Mouse (Mus musculus) left cerebral cortex, postnatal 4 days (tissue): Measurements from ENCODE around the gene Pir. TPM values are rescaled to one million over a fixed set of nuclear protein-coding genes. Genes with fewer than 3 reads are reported as not detected.

Source experiments
- DNase-seq: peaks from one replicate; pipeline ENCODE4 v3.0.0-alpha.2; 2022
- intact Hi-C: fragments of 180-260 bp; cut with DNase I; formaldehyde crosslinking; loops from one replicate; pipeline ENCODE4 v1.15.1; 2025
- total RNA-seq, 2 experiments: library from RNA; stranded (reverse); gene quantifications; 2 replicates each; pipeline ENCODE4 v1.2.3; 2021

Gene Pir
- total RNA-seq, 2 experiments from 2014 or later = 2.5 to 2.8 TPM

DNA sequence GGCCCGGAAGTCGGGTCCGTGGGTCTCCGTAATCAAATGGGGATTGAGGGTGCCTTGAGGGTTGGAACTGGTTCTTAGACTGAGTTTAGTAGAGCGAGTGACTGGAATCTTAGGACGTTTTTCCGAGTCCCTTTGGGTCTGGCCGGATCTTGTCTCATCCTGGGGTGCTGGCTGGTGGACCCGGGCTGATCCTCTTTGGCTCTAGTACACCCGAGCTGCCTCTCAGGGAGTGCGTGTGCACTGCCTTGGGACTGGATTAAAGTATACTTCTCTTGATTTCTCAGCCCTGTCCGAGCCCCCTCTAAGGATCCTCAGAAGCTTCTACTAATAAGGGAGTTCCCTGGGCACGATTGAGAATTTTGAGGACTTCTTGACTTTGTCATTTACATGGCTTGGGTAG, 150.8 kb downstream of the Pir start:
- intact Hi-C loops = no loop called here
- no peak for DNase-seq

DNA sequence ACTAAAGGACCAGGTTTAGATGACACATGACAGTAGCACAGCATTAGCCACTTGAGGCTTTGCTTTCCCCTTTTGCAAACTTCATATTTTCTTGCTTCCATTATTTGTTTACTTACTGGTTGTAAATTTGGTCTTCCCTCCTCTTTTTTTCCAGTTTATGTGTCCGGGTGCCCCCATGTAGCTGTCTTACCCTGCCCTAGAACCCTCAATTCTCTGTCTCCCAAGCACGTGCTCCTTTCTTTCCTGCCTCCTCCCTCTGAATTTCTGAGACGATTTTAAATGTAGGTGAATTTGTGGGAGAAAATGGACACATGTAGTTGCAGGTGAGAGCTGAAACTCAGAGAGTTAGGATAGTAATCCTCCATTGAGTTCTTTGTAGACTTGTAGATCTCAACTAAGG, 151.3 kb downstream of the Pir start:
- intact Hi-C loops = no loop called here

More for the DNA sequence above, 151.3 kb downstream of the Pir start:
- DNase-seq = no peak

Other genes starting within 250 kb of the Pir start
- gene Car5b, start 241.4 kb upstream of the Pir start, total RNA-seq = 1 to 10 TPM; 2.0 to 2.1 TPM
- 10 to 100 TPM; 11.5 to 11.9 TPM for gene Siah1b, start 192.9 kb upstream of the Pir start, total RNA-seq
- gene Cltrn, start 180.5 kb upstream of the Pir start, total RNA-seq = not detected
- gene Ace2, start 130.0 kb upstream of the Pir start, total RNA-seq = under 1 TPM; 0.22 to 0.81 TPM
- gene Bmx, start 11.2 kb upstream of the Pir start, total RNA-seq = under 1 TPM; 0.48 to 0.64 TPM
- 1 to 10 TPM; 3.5 to 4.2 TPM for gene Vegfd, start 104.0 kb downstream of the Pir start, total RNA-seq
- gene Piga, start 150.4 kb downstream of the Pir start, total RNA-seq = 1 to 10 TPM; 6.0 to 7.1 TPM
- gene Asb11, start 167.6 kb downstream of the Pir start, total RNA-seq = under 1 TPM in 1 of 2 experiments, not detected in 1; 0.48 TPM
- gene Asb9, start 237.0 kb downstream of the Pir start, total RNA-seq = not detected